Mouse (Mus musculus): Measurements from ENCODE around the gene Olfr1303. TPM values are rescaled to one million over a fixed set of nuclear protein-coding genes. Genes with fewer than 3 reads are reported as not detected.

The Olfr1303 gene
- not detected in 2 replicates for polyA plus RNA-seq (2015; fragmentation: Nextera tagmentation; extraction: Ambion mirVana)

DNA sequence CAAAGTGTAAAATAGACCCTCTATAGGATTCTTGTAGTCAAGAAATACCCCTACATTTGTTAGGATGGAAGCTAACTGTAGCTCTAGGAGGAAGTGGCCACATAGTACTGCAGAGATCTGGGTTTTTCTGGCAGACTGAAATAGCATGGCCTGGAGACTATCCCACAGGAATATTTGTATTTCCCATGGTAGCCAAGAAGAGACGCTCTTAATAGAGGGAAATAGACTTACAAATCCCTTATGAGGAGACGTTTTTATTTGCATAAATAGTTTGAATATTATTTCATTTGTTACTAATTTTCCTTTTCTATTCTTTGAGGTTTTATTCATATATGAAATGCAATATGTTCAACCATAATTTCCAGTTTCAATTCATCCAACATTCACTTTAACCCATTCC lies at the start of gene Olfr1303:
TSS of gene Olfr1303 (minus strand) at position 101 of the 400 bp plus-strand sequence.
- ATAC-seq (ENCODE audit: low FRiP score, low read depth): no peak
- no peaks in the 10 kb centered on the region for H3K27me3 ChIP-seq
- H3K4me1 ChIP-seq: no peaks in the 10 kb centered on the region
- no peak within 1 kb of the TSS for H3K9ac ChIP-seq
- H3K4me3 ChIP-seq: no peak within 1 kb of the TSS
- H3K9me3 ChIP-seq: no peaks in the 10 kb centered on the region
- 85% methylated on average over 2 of the region's 2 CpGs for WGBS
- H3K4me2 ChIP-seq (replicated peaks): no peak within 1 kb of the TSS
- H3K36me3 ChIP-seq: no peaks in the 10 kb centered on the region
- no peak within 1 kb of the TSS for H3K27ac ChIP-seq

DNA sequence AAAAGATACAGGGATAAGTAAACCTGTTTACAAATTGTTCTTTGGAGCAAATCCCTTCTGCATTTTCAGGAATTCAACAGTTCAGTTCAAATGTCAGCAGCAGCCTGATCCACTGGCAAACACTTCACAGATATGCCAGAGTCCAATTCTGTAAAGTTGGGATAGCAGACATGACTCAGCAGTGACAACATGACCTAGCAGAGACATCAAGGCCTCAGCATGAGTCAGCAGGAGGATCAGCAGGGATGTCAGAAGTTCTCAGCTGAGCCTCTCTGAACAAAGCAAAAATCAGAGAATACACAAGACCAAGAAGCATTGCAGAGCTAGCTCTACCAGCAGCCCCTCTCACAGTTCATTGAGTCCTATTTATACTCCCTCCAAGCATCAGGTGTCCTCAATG lies 7.2 kb downstream of the Olfr1303 start:
- no peak for ATAC-seq (ENCODE audit: low FRiP score, low read depth)
- H3K4me1 ChIP-seq: no peaks in the 10 kb centered on the region
- H3K9me3 ChIP-seq: no peaks in the 10 kb centered on the region

DNA sequence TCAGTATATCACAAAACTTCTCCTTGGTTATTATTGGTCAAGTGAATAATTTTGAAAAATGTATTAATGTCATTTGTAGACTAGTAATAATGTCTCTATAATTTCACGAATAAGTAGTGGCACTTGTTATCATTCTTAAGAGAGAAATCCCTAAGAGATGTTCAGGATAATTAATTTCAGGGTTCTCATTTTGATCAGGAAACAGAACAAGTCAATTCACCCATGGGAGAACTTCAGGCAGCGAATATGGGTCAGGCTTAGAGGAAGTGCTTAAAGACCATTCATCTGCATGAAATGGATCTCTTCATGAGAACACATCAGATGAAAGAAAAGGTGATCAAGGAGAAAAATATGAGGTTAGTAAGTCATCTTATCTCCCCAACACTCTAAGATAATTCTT lies 43.0 kb downstream of the Olfr1303 start, which contains the start of gene Olfr1302:
TSS of gene Olfr1302 (plus strand) at position 301 of the 400 bp plus-strand sequence.
- Histone ChIP-seq H3K9me3 (no peaks in the 10 kb centered on the region), H3K27me3 (no peaks in the 10 kb centered on the region), H3K27ac (no peak within 1 kb of the TSS), H3K4me2 (replicated peaks) (no peak within 1 kb of the TSS), H3K4me3 (no peak within 1 kb of the TSS), H3K36me3 (no peaks in the 10 kb centered on the region), H3K4me1 (no peaks in the 10 kb centered on the region), H3K9ac (no peak within 1 kb of the TSS)
- ATAC-seq (ENCODE audit: low FRiP score, low read depth): no peak
- WGBS: 81% methylated on average over 2 of the region's 2 CpGs

More for the DNA sequence above, 7.2 kb downstream of the Olfr1303 start:
- H3K4me3 ChIP-seq: no peak overlapping the region
- H3K4me2 ChIP-seq (replicated peaks): no peak overlapping the region
- H3K36me3 ChIP-seq: no peaks in the 10 kb centered on the region
- H3K9ac ChIP-seq: no peak overlapping the region
- no peak overlapping the region for H3K27ac ChIP-seq
- H3K27me3 ChIP-seq: no peaks in the 10 kb centered on the region

Other genes starting within 250 kb of the Olfr1303 start
- gene Olfr1297, start 193.8 kb downstream of the Olfr1303 start, polyA plus RNA-seq (2015; fragmentation: Nextera tagmentation; extraction: Ambion mirVana): not detected in 2 replicates
- not detected in 2 replicates for gene Olfr1298, start 171.1 kb downstream of the Olfr1303 start, polyA plus RNA-seq (2015; fragmentation: Nextera tagmentation; extraction: Ambion mirVana)
- not detected in 2 replicates for gene Olfr1299, start 158.9 kb downstream of the Olfr1303 start, polyA plus RNA-seq (2015; fragmentation: Nextera tagmentation; extraction: Ambion mirVana)
- not detected in 2 replicates for gene Olfr1301, start 69.3 kb downstream of the Olfr1303 start, polyA plus RNA-seq (2015; fragmentation: Nextera tagmentation; extraction: Ambion mirVana)
- not detected in 2 replicates for gene Olfr1302, start 42.9 kb downstream of the Olfr1303 start, polyA plus RNA-seq (2015; fragmentation: Nextera tagmentation; extraction: Ambion mirVana)
- not detected in 2 replicates for gene Olfr1305, start 56.8 kb upstream of the Olfr1303 start, polyA plus RNA-seq (2015; fragmentation: Nextera tagmentation; extraction: Ambion mirVana)
- gene Olfr1306, start 95.9 kb upstream of the Olfr1303 start, polyA plus RNA-seq (2015; fragmentation: Nextera tagmentation; extraction: Ambion mirVana): not detected in 2 replicates
- 0.01 TPM in 1 of 2 replicates, not detected in the other for gene Olfr1307, start 129.1 kb upstream of the Olfr1303 start, polyA plus RNA-seq (2015; fragmentation: Nextera tagmentation; extraction: Ambion mirVana)
- not detected in 2 replicates for gene Olfr1308, start 144.6 kb upstream of the Olfr1303 start, polyA plus RNA-seq (2015; fragmentation: Nextera tagmentation; extraction: Ambion mirVana)
- gene Olfr1309, start 169.9 kb upstream of the Olfr1303 start, polyA plus RNA-seq (2015; fragmentation: Nextera tagmentation; extraction: Ambion mirVana): not detected in 2 replicates
- not detected in 2 replicates for gene Olfr1310, start 192.4 kb upstream of the Olfr1303 start, polyA plus RNA-seq (2015; fragmentation: Nextera tagmentation; extraction: Ambion mirVana)
- not detected in 2 replicates for gene Olfr1311, start 204.1 kb upstream of the Olfr1303 start, polyA plus RNA-seq (2015; fragmentation: Nextera tagmentation; extraction: Ambion mirVana)
- not detected in 2 replicates for gene Olfr1312, start 229.9 kb upstream of the Olfr1303 start, polyA plus RNA-seq (2015; fragmentation: Nextera tagmentation; extraction: Ambion mirVana)